Mouse (Mus musculus): Measurements from ENCODE around the gene Hist1h4m. TPM values are rescaled to one million over a fixed set of nuclear protein-coding genes. Genes with fewer than 3 reads are reported as not detected.
"Not testable (repeated sequence)": the region's sequence is repeated elsewhere in the genome, so short reads cannot be mapped to it uniquely, and the experiment has no call there.

Hist1h4m gene
- total RNA-seq (2017): 1,005 and 2,128 TPM in 2 replicates

DNA sequence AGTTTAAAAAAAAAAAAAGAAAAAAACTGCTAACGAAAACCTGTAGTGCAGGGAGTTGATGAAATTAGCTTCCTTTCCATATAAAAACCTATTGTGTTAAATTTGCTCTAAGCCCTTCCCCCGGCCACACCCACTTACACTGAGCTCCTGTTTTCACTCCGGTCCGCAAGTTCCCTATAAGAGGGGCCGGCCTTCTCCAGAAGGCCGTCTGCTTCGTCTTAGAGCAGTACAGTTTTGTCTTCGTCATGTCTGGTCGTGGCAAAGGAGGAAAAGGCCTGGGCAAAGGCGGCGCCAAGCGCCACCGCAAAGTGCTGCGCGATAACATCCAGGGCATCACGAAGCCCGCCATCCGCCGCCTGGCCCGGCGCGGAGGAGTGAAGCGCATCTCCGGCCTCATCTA lies at the start of gene Hist1h4m:
Gene Hist1h4m (plus strand): TSS at position 208 of the 400 bp plus-strand sequence.
- peak; percentile 63 to 65 for ATAC-seq (replicated peaks in 1 of 2; ENCODE audit: insufficient read depth in 1 of 2, low FRiP score in 2 of 2, low TSS enrichment in 1 of 2, low read depth in 1 of 2, poor library complexity in 2 of 2, severe bottlenecking in 2 of 2)

DNA sequence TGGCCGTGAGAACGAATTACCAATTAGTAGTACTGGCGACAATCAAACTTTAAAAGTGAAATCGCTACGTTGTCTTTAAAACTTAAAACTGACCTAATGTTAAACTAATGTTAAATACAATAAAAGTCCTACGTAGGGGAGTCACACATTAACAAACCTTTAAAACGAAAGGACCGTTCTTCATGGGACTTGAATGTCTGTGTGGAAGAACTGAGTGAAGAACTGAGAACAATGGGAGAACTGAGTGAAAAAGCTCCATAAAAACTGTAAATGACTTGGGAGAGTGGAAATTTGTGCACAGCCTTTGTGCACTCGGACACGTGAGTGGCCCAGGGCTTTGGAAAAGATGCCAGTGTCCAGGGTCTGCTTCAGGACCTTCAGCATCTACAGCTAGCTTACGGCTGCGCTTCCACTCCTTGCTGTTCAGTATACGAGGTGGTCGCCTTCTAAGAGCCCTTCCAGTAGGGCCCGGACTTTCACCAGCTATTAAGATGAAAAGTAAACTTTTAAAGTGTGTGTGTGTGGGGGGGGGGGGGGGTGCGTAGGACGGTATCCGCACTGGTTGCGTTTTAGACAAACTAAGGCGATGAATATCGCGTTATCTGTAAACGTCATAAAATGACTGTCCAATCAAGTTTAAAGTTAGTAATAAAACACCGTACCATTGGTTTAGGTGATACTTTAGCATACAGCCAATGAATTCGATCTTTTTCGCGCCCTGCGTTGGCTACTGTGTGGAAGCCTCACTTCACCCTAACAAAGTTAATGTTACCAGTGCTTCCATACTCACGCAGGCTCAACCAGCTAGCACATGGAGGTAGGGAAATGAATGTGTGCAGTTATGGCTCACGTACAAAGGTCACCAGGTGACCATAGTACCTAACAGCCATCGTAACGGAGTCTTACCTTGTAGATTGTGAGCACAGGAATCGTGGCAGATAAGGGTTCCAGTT lies 32.5 kb upstream of the Hist1h4m start:
- ATAC-seq (replicated peaks in 1 of 2; ENCODE audit: insufficient read depth in 1 of 2, low FRiP score in 2 of 2, low TSS enrichment in 1 of 2, low read depth in 1 of 2, poor library complexity in 2 of 2, severe bottlenecking in 2 of 2): peak; percentile 81 to 83

DNA sequence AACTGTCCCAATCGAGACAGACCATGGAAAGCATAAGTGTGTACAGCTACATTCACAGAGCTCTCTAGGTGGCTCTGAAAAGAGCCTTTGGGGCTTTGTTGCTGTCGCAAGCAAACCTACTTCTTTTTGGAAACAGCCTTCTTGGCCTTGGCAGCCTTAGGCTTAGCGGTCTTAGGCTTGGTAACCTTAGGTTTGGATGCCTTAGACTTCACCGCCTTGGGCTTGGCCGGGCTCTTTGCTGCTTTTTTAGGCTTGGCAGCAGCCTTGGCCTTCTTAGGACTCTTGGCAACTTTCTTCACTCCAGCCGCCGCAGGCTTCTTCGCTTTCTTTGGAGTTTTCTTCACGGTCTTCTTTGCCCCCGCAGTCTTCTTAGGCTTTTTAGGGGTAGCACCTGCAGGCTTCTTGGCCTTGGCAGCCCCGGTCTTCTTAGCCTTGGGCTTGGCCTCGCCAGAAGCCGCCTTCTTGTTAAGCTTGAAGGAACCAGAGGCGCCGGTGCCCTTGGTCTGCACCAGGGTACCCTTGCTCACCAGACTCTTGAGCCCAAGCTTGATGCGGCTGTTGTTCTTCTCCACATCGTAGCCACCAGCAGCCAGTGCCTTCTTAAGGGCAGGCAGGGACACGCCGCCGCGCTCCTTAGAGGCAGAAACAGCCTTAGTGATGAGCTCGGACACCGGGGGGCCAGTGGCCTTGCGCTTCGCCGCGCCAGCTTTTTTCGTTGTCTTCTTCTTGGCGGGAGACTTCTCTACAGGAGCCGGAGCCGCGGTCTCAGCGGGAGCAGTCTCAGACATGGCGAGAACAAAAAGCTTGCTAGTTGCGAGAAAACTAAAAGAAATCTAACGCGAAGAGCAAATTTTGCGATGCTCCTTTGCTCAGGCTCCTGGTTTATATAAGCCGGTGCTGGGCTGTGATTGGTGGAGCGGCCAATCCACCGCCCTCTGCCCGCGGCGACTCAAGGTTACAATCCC lies 31.5 kb upstream of the Hist1h4m start, which contains the start of gene Hist1h1b:
Gene Hist1h1b (minus strand): TSS at position 859 of the 965 bp plus-strand sequence.
- ATAC-seq (replicated peaks in 1 of 2; ENCODE audit: insufficient read depth in 1 of 2, low FRiP score in 2 of 2, low TSS enrichment in 1 of 2, low read depth in 1 of 2, poor library complexity in 2 of 2, severe bottlenecking in 2 of 2): peak; percentile 28 to 40

DNA sequence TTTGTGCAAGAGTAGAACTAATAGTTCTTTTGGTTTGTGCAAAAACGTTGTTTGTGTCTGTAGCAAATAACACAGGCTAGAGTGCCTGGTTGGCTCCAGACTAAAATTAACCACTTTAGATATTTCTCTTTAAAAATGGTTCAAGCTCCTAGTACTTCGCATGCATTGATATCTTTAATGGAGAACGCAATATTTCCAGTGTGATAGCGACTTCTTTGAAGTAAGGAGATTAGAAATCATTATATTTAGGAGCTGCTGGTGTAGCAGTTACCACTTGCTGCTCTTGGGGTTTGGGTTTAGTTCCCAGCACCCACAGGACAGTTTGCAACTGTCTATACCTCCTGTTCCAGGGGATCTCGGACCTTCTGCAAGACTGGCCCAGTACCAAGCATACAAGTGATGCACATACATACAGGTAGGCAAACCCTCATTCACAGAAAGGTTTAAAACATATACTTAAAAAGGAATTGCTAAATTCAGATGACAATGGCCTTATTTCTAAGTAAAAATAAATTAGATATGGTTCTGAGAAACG lies 30.5 kb upstream of the Hist1h4m start:
- no peak for ATAC-seq (replicated peaks in 1 of 2; ENCODE audit: insufficient read depth in 1 of 2, low FRiP score in 2 of 2, low TSS enrichment in 1 of 2, low read depth in 1 of 2, poor library complexity in 2 of 2, severe bottlenecking in 2 of 2)

DNA sequence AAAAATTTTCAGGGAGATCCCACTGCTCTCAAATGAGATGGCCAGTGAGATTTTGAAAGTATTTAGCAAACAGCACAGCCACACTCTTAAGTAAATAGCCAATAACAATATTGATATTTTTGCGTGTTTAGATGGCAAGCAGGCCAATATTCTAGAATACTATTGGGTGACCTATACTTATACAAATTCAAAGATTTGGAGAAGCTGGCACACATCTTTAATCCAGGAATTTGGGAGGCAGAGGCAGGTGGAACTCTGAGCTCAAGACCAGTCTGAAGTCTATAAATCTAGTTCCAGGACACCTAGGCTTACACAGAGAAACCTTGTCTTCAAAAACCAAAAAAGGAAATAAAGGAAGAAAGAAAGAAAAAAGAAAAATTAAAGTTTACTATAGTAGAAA lies 29.9 kb upstream of the Hist1h4m start:
- ATAC-seq (replicated peaks in 1 of 2; ENCODE audit: insufficient read depth in 1 of 2, low FRiP score in 2 of 2, low TSS enrichment in 1 of 2, low read depth in 1 of 2, poor library complexity in 2 of 2, severe bottlenecking in 2 of 2): no peak

DNA sequence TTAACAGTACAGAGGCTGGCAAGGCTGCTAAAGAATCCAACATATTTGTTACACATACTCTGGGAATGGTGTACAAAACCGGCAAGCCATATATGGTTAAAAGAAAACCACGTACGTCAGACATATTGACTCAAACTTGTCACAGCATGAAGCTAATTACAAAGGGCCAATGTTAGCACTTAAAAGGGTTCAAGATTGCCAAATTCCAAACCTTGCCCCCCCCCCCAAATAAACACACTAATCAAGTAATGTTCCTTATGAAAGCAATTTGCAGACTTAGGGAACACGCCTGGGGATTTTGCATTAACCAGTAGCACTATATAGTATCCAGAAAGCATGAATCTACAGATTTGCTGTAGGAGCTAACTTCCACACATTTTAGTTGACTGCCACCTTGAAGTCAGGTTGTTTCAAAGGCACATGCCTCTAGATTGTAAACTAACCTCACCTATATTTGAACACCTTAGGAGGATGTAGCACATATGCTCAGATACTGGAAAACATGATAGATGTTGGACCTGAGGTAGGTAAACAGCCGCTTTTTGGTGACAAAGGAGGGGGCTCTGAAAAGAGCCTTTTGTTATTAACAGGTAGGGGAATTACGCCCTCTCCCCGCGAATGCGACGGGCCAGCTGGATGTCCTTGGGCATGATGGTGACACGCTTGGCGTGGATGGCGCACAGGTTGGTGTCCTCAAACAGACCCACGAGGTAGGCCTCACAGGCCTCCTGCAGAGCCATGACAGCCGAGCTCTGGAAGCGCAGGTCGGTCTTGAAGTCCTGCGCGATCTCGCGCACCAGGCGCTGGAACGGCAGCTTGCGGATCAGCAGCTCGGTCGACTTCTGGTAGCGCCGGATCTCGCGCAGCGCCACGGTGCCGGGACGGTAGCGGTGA lies 28.9 kb upstream of the Hist1h4m start:
- not testable (repeated sequence) for ATAC-seq (replicated peaks in 1 of 2; ENCODE audit: insufficient read depth in 1 of 2, low FRiP score in 2 of 2, low TSS enrichment in 1 of 2, low read depth in 1 of 2, poor library complexity in 2 of 2, severe bottlenecking in 2 of 2)

DNA sequence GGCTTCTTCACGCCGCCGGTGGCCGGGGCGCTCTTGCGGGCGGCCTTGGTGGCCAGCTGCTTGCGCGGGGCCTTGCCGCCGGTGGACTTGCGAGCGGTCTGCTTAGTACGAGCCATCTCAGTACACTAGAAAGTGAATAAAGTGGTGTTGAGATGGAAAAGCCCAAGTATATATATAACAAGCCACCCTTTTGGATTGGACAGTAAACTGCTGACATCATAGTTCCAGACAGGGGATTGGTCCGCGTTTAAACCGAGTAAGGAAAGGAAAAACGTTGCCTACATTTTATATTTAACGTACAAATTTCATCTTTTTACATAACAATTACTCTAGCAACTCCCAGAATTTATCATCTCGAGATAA lies 28.3 kb upstream of the Hist1h4m start, which contains the start of gene Hist1h3i:
Gene Hist1h3i (minus strand): TSS at position 116 of the 363 bp plus-strand sequence.
- peak; percentile 44 to 52; a peak in 3 of 4 replicates for ATAC-seq (replicated peaks in 1 of 2; ENCODE audit: insufficient read depth in 1 of 2, low FRiP score in 2 of 2, low TSS enrichment in 1 of 2, low read depth in 1 of 2, poor library complexity in 2 of 2, severe bottlenecking in 2 of 2)

DNA sequence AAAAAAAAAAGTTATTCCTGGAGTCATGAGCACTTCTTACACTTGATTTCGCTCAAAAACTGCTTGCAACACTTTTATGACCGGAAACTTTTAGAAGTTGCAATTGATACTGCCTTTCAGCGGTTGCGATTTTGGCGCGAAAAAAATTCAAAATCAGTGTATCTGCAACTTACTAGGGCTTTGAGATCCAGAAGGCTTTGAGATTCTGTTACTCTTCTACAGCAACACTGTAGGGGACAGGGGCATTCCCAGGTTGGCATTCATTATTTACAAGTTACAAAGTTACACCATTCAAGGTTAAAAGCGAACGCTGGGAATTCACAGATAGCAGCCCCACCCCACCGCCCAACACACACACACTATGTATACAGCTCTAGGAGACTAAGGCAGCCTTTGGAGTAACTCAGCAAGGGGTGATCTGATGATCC lies 27.8 kb upstream of the Hist1h4m start:
- ATAC-seq (replicated peaks in 1 of 2; ENCODE audit: insufficient read depth in 1 of 2, low FRiP score in 2 of 2, low TSS enrichment in 1 of 2, low read depth in 1 of 2, poor library complexity in 2 of 2, severe bottlenecking in 2 of 2): no peak

DNA sequence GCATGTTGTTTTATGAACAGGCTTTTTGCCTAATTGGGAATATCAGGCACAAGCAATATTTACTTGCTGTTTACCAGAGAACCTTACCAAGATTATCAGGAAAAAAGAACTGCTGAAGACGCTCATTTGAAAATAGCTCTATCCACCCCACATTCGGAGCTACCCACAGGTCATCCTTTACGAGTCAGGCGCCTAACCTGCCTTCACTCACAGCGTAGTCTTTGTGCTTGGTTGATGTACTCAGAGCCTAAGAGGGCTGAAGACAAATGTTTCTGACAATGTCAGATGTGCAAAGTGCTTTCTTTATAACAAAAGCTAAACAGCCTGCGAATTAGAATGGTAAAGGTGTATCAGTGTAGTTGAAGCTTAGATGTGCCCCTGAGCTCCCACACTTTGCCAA lies 27.2 kb upstream of the Hist1h4m start:
- no peak for ATAC-seq (replicated peaks in 1 of 2; ENCODE audit: insufficient read depth in 1 of 2, low FRiP score in 2 of 2, low TSS enrichment in 1 of 2, low read depth in 1 of 2, poor library complexity in 2 of 2, severe bottlenecking in 2 of 2)

DNA sequence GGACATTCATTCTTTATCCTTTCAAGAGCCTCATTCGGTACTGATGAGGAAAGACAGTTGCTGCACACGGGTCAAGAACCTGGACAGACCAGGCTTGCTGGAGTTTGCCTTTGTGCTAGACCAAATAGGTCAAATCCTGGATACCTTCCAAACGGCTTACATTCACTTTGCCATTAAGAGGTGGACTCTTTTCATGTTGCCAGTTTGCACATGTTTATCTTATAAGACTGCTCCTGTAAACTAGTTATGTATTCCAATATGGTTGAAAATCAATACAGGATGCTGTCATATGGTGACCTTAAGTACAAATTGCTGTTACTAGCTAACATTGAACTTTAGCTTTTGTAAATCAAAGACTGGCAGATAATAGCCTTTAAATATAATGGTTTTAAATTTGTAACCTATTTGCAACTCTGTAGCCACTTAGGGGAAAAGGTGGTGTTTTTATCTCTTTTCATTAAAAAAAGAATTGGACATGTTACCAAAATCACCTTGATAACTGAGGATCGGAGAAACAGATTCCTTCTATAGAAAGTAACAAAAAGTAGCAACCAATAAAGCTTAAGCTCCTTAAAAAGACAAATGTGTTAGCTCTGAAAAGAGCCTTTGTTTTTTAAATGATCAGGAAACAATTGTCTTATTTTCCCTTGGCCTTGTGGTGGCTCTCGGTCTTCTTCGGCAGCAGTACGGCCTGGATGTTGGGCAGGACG lies 25.2 kb upstream of the Hist1h4m start:
- no peak for ATAC-seq (replicated peaks in 1 of 2; ENCODE audit: insufficient read depth in 1 of 2, low FRiP score in 2 of 2, low TSS enrichment in 1 of 2, low read depth in 1 of 2, poor library complexity in 2 of 2, severe bottlenecking in 2 of 2)

DNA sequence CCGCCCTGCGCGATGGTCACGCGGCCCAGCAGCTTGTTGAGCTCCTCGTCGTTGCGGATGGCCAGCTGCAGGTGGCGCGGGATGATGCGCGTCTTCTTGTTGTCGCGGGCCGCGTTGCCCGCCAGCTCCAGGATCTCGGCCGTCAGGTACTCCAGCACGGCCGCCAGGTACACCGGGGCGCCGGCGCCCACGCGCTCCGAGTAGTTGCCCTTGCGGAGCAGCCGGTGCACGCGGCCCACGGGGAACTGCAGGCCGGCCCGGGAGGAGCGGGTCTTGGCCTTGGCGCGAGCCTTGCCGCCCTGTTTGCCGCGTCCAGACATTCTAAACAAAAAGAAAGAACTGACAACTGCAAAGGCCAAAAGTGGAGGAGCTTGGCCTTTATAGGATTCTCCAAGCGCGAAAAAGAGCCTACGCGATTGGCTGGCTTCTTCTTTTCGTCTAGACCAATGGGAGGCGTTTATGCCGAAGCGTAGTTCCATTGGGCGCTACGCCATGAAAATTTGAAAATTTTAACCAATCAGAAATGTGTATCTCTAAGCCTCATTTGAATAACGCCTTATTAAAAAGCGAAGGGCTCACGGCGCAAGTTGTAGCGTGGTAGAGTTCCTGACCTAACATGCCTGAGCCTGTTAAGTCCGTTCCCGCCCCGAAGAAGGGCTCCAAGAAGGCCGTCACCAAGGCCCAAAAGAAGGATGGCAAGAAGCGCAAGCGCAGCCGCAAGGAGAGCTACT lies 24.5 kb upstream of the Hist1h4m start, which contains the start of the genes Hist1h2an and Hist1h2bp:
Gene Hist1h2an (minus strand): TSS at position 320 of the 731 bp plus-strand sequence.
Gene Hist1h2bp (plus strand): TSS at position 563 of the 731 bp plus-strand sequence.
- ATAC-seq (replicated peaks in 1 of 2; ENCODE audit: insufficient read depth in 1 of 2, low FRiP score in 2 of 2, low TSS enrichment in 1 of 2, low read depth in 1 of 2, poor library complexity in 2 of 2, severe bottlenecking in 2 of 2): peak; percentile 90 to 93

DNA sequence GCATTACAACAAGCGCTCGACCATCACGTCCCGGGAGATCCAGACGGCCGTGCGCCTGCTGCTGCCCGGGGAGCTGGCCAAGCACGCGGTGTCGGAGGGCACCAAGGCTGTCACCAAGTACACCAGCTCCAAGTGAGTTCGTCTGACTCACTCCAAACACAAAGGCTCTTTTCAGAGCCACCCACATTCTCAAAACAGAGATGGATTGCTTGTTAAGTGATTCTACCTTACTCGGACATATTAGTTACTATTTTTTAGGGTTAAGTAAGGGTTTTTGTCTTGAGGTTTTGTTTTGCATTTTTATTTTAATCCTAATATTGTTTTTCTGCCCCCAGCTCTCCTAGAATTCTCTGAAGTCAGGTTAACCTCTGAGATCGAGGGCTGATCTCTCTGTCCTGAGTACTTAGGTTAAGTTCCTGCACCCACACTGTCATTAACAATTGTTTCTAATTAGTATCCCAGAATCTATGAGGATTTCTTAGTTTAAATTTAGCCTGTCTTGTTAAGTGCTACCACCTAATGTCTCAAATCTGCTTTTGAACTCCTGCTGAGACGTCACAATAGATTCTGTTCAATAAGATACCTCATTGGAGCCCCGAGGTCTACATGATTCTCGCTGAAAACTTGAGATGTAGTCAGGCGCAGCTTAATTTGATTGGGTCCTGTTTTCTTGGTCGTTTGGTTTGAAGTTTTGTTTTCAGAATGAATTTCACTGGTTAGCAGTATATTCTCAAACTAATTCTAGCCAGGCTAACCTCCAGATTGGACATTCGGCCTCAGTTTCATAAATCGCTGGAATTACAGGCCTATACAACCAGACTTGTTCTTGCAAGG lies 23.6 kb upstream of the Hist1h4m start:
- no peak for ATAC-seq (replicated peaks in 1 of 2; ENCODE audit: insufficient read depth in 1 of 2, low FRiP score in 2 of 2, low TSS enrichment in 1 of 2, low read depth in 1 of 2, poor library complexity in 2 of 2, severe bottlenecking in 2 of 2)

DNA sequence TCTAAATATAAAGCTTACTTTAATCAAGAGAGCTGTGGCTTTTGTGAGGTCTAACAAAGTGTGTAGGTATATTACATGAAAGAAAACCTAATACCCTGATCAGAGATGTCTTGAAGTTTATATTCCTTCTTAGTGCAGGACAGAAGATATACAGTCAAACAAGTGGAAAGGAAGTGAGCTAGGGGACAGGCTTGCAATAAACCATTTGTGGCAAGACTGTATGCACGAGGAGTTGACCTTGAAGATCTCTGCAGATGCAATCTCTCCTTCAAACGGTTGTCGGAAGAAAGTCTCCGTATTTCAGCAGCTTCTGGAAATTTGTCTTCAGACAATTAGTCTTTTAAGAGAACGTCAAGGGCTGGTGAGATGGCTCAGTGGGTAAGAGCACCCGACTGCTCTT lies 21.6 kb upstream of the Hist1h4m start:
- ATAC-seq (replicated peaks in 1 of 2; ENCODE audit: insufficient read depth in 1 of 2, low FRiP score in 2 of 2, low TSS enrichment in 1 of 2, low read depth in 1 of 2, poor library complexity in 2 of 2, severe bottlenecking in 2 of 2): no peak

DNA sequence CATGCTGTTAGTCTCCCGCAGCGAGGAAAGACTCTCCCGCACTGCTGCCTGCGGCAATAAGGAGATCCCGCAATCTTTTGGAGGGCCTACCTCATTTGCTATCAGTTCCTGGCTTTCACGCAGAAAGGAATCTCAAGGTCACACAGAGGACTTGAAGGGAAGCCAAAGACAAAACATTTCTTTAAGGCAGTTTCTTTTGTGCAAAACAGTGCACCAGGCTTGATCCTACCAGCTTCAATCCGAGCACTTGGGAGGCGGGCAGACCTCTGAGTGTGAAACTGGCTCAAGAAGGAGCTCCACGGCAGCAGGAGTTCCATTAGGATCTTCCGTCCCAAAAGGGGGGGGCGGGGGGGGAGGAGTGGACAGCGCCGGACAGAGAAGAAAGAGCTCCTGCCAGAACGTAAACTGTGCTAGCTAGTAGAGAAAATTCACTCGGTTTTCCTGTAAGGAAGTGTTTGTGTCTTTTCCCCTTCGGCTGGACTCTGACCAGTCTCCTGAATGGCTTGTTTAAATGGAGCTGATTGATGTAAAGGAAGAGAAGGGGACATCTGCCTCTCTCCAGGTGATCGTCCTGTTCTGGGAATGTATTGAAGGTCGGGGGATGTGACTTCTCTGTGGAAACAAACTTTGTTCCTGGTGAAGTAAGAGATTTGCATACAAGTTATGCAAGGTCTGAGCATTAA lies 20.8 kb upstream of the Hist1h4m start:
- ATAC-seq (replicated peaks in 1 of 2; ENCODE audit: insufficient read depth in 1 of 2, low FRiP score in 2 of 2, low TSS enrichment in 1 of 2, low read depth in 1 of 2, poor library complexity in 2 of 2, severe bottlenecking in 2 of 2): no peak

All from hematopoietic stem cell, adult 5-6 weeks (primary cell).